Mouse (Mus musculus) embryonic fibroblast, embryonic 13.5 days (primary cell): ENCODE data around the gene Adh5.

Experiments
- CTCF ChIP-seq: IDR thresholded peaks from 2 replicates; pipeline ENCODE4 v1.5.1; 2011; ENCODE audit warnings: mild to moderate bottlenecking, control low read depth, low read length, moderate library complexity, borderline replicate concordance; ENCODE audit not compliant: insufficient read depth
- POLR2A ChIP-seq: IDR thresholded peaks from 2 replicates; pipeline ENCODE4 v1.6.1; 2011; ENCODE audit warnings: low read depth, mild to moderate bottlenecking, control low read depth, low read length, moderate library complexity

GRCm38 (mm10) chr3:138490034-138490337 is 47.1 kb downstream of the Adh5 start:
- TF ChIP-seq CTCF (no peak), POLR2A (no peak)
